Mouse (Mus musculus): ENCODE results near the gene Ipo5.

DNA sequence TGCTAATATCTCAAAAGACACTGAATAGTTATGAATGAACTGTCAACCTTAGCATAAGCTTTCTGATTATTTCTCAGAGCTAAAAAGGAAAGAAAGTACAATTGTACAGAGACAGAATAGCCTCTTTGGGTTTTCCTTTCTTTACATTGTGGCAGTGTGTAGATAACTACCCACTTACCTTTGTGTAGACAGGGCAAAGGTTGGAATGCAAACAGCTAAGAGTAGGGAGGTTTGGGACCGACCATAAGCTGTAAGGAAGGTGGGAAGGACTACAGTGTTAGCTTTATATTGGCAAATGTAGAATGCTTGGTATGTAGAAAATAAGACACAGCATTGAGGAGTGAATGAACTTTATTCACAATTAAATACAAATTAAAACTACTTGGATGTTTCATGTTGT is 26.1 kb downstream of the Ipo5 start:
- TF ChIP-seq CTCF (IDR thresholded peaks at IDR 0.05; ENCODE audit: extremely low read depth, insufficient read depth, low read length) (no peak), POLR2A (IDR thresholded peaks at IDR 0.05; ENCODE audit: extremely low read depth, insufficient read depth, low read length) (no peak)
